Mouse (Mus musculus) CH12.LX (cell line): ENCODE results near the gene Fgf12.

Experiments
- CTCF ChIP-seq, 2 experiments: IDR thresholded peaks in 1 of 2; conservative IDR thresholded peaks in 1 of 2; 2 replicates each; pipeline ENCODE4 v1.5.1; 2011 to 2012; ENCODE audit warnings: low read depth in 2 of 2, low read length in 2 of 2, improper control_type of control experiment in 1 of 2, inconsistent platforms in 1 of 2, mild to moderate bottlenecking in 1 of 2, moderate library complexity in 1 of 2
- E2F4 ChIP-seq: IDR thresholded peaks from 2 replicates; pipeline ENCODE4 v1.6.1; 2011; ENCODE audit warnings: low read depth, low read length, improper control_type of control experiment; ENCODE audit not compliant: insufficient replicate concordance
- EP300 ChIP-seq: IDR thresholded peaks from 2 replicates; pipeline ENCODE4 v1.6.1; 2011; ENCODE audit warnings: low read length, improper control_type of control experiment
- KAT2A ChIP-seq: IDR thresholded peaks from 2 replicates; pipeline ENCODE4 v1.6.1; 2012; ENCODE audit warnings: low read length, improper control_type of control experiment, inconsistent platforms; ENCODE audit not compliant: insufficient replicate concordance
- MAZ ChIP-seq: IDR thresholded peaks from 2 replicates; pipeline ENCODE4 v1.6.1; 2012; ENCODE audit warnings: low read depth, mild to moderate bottlenecking, inconsistent platforms, low read length, improper control_type of control experiment, moderate library complexity
- MEF2A ChIP-seq: IDR thresholded peaks from 2 replicates; pipeline ENCODE4 v1.6.1; 2014; ENCODE audit warnings: low read depth, mild to moderate bottlenecking, inconsistent platforms, low read length, improper control_type of control experiment, borderline replicate concordance
- NELFE ChIP-seq: IDR thresholded peaks from 2 replicates; pipeline ENCODE4 v1.6.1; 2011; ENCODE audit warnings: low read depth, low read length, improper control_type of control experiment
- POLR2A ChIP-seq: IDR thresholded peaks from 2 replicates; pipeline ENCODE4 v1.6.1; 2011; ENCODE audit warnings: low read depth, mild to moderate bottlenecking, improper control_type of control experiment, low read length
- POLR2AphosphoS2 ChIP-seq: IDR thresholded peaks from 2 replicates; pipeline ENCODE4 v1.6.1; 2011; ENCODE audit warnings: low read depth, low read length, improper control_type of control experiment
- RAD21 ChIP-seq: IDR thresholded peaks from 2 replicates; pipeline ENCODE4 v1.6.1; 2011; ENCODE audit warnings: low read depth, mild to moderate bottlenecking, low read length, improper control_type of control experiment, moderate library complexity
- TCF12 ChIP-seq: IDR thresholded peaks from 2 replicates; pipeline ENCODE4 v1.6.1; 2014; ENCODE audit warnings: low read depth, mild to moderate bottlenecking, inconsistent platforms, low read length, improper control_type of control experiment

DNA sequence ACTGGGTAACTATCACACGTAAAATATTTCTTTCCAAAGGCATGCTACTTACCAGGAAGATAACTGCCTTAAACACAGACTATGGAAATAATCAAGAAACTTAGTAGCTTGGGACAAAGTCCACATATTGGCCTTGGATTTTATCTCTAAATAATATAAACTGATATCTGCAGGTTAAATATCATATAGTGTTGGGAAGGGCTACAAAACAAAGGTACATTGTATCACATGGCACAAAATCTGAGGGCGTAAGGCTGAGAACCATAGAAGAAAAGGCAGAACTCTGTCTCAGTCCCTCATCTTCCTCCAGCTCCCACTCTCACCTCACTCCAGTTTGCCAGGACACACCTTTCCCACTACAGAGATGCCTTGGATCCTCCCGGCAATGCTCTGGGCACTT lies 417.8 kb downstream of the Fgf12 start:
- TF ChIP-seq POLR2A, result no peak
- no peak for TF ChIP-seq POLR2AphosphoS2
- no peak for TF ChIP-seq MEF2A
- no peak for TF ChIP-seq CTCF (conservative IDR thresholded peaks at IDR 0.05 in 1 of 2, IDR thresholded peaks at IDR 0.05 in 1 of 2; ENCODE audit: low read depth in 2 of 2, low read length in 2 of 2)
- TF ChIP-seq E2F4, result no peak
- TF ChIP-seq NELFE, result no peak
- no peak for TF ChIP-seq RAD21
- TF ChIP-seq KAT2A, result no peak
- TF ChIP-seq EP300, result no peak
- TF ChIP-seq MAZ, result no peak
- TF ChIP-seq TCF12, result no peak
